Mouse (Mus musculus): ENCODE results near the gene Swsap1.

DNA sequence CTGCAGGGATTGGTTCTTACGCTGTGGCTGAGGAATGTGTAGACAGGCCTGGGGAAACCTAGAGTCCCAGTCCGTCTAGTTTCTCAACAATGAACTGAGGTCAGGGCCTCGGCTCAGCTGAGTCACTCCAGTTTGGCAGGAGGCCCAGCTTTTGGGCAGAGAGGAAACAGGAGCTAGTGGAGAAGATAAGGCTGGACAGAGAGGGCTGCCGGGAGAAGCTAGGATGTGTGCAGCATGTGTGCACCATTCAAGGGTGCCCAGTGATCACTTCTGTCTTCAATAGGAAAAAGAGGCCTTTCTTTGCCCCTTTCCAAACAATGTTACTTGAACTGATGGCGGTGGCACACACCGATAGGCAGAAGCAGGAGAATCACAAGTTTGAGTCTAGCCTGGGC, 31.5 kb upstream of the Swsap1 start:
- TF ChIP-seq EP300 (optimal IDR thresholded peaks at IDR 0.05) (peak; percentile 24), CTCF (IDR thresholded peaks at IDR 0.05; ENCODE audit: low read depth) (no peak)
